Mouse (Mus musculus) heart, postnatal 4 days (tissue): ENCODE data around the gene Copg2. TPM values are rescaled to one million over a fixed set of nuclear protein-coding genes. Genes with fewer than 3 reads are reported as not detected.

Source experiments
- DNase-seq: peaks from one replicate; pipeline ENCODE4 v3.0.0; 2021
- total RNA-seq, 2 experiments: library from RNA; stranded (reverse); gene quantifications; 2 replicates each; pipeline ENCODE4 v1.2.3; 2021

Gene Copg2
- total RNA-seq: 10 to 100 TPM; 50.2 to 50.7 TPM

GRCm38 (mm10) chr6:30896195-30896985, at the start of gene Copg2:
Copg2 (minus strand) TSS chr6:30896794.
- DNase-seq: peak; percentile 98

GRCm38 (mm10) chr6:30939264-30939663, 42.7 kb upstream of the Copg2 start:
- DNase-seq: no peak

DNA sequence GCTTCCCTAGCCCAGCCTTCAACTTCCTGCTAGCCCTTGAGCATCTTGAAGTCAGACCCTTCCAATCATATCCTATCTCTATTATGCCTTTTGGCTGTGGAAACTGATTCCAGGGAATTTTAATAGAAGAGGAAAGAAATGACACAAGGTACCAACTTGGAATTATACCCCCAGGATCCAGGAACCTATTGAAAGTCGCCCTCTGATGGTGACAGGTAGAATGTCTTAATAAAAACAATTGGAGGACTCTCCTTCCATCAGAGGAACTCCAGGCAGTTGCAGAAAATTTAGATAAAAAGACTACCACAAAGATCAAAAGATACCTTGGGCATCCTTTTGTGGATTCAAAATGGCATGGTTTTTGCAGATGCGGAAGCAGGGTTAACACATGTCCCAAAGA, 26.2 kb upstream of the Copg2 start:
- DNase-seq: no peak

GRCm38 (mm10) chr6:30921826-30922225, 25.2 kb upstream of the Copg2 start:
- DNase-seq: no peak

DNA sequence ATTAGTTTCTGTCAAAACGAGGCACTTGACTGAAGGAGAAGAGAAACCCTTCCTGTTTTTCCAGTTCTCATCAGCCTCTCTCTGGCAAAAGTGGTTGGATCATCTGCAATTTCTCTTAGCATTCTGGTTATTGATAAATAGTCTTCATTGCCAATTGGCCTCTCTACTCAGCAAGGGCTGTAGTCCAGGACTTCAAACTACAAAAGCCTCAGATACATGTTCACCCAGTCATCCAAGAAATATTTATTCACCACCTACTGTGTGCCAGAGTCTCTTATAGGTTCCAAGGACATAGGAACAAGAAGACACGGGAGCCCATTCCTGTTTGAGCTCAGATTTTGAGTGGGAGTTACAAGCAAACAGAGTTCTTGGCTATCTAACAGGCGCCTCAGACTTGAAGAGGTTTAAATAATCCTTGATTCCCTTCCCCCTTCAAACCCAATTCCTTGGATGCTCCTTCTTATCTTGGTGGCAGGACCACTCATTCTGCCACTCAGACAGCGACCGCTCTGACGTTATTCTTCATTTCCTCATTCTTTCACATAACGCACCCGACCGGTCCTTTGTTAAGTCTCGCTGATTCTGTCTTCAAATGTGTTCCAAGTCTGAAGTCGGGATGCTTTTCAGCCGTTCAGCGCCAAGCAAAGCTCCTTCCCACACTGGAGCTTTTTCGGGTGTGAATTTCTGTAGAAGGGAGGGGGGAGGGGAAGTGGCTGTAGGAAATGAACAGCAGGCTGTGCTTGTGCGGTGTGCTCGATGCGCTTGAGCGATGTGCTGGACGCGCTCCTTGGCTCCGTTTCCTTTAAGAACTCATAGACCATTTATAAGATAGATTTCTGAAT, 24.5 kb upstream of the Copg2 start:
- peak; percentile 13 for DNase-seq

- no peak for DNase-seq
These were observed 18.9 kb upstream of the Copg2 start, which contains the start of gene Tsga13 for GRCm38 (mm10) chr6:30915473-30915872. Tsga13 (minus strand) TSS chr6:30915573.

DNA sequence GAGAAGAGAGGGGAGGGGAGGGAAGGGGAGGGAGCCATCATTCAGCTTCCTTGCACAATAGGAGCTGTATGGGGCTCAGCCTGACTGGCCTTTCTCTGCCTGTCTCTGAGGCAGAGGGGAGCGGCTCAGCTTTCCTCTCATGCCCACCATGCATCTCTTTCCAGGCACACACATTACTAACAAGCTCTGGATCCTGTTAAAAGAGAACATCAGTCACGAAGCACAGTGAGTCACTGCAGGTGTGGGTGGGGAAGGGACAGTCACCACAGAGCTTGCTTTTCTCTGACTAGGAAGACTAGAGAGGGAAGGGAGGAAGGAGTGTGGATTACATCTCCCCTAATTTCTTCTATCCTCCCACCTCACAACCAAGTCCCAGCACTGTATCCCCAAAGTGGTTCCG, 11.4 kb upstream of the Copg2 start:
- no peak for DNase-seq

DNA sequence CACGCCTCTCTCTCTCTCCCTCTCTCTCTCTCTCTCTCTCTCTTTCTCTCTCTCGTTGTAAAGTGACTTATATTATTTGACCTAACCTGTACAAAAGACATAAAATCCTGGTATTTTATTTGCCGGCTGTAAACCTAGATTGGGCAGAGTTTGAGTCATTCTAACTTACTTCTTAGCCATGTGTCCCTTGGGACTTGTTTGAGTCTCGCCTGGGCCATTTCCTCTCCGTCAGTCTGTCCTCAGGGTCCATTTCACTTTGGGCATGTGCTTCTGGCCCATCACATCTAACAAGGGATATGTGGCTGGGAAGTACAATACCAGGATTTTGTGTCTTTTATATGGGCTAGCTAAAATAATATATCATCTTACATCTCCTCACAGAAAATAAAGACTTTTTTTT, 8.3 kb upstream of the Copg2 start:
- no peak for DNase-seq

- DNase-seq: no peak
These were observed 7.4 kb upstream of the Copg2 start for GRCm38 (mm10) chr6:30904033-30904432.

- no peak for DNase-seq
These were observed 926 bp upstream of the Copg2 start for GRCm38 (mm10) chr6:30897520-30897919.

GRCm38 (mm10) chr6:30896986-30897327, 363 bp upstream of the Copg2 start:
- DNase-seq: no peak

- no peak for DNase-seq
These were observed 787 bp downstream of the Copg2 start for GRCm38 (mm10) chr6:30895819-30896194.

- DNase-seq: no peak
These were observed 3.5 kb downstream of the Copg2 start for GRCm38 (mm10) chr6:30893081-30893480.

DNA sequence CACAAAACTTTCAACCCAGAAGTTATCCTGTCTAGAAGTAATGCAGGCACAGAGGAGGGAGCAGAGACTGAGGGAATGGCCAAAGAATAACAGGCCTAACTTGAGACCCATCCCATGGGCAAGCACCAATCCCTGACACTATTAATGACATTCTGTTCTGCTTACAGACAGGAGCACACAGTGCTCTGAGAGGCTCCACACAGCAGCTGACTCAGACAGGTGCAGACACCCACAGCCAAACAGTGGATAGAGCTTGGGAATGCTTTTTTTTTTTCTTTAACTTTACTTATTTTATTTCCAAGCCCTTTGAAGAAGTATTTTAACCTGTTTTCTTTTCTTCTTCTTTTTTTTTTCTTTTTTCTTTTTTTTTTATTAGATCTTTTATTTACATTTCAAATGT, 4.8 kb downstream of the Copg2 start:
- DNase-seq: no peak

GRCm38 (mm10) chr6:30884856-30885255, 11.7 kb downstream of the Copg2 start:
- no peak for DNase-seq

GRCm38 (mm10) chr6:30883491-30883890, 13.1 kb downstream of the Copg2 start:
- no peak for DNase-seq

- DNase-seq: no peak
These were observed 19.9 kb downstream of the Copg2 start for GRCm38 (mm10) chr6:30876661-30877060.

DNA sequence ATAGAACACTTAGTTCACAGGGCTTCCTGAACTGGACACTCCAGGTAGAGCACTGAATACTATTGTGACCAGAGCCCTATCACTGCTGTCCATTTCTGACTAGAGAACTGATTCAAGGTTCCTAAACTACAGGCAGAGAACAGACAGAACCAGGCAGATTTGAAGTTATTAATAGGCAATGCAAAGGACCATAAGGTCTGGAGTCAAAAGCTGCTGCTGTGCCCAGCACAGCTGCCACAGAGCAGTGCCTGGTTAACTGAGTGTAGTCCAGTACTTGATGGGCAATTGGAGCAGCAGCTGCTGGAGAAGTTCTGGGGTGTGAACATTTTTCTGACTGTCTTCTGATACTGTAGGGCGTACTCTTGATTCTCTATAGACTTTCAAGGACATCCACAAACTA, 30.1 kb downstream of the Copg2 start:
- no peak for DNase-seq

- no peak for DNase-seq
These were observed 31.4 kb downstream of the Copg2 start for GRCm38 (mm10) chr6:30865031-30865678.

GRCm38 (mm10) chr6:30855956-30856355, 40.6 kb downstream of the Copg2 start:
- no peak for DNase-seq

GRCm38 (mm10) chr6:30855205-30855604, 41.4 kb downstream of the Copg2 start:
- no peak for DNase-seq

DNA sequence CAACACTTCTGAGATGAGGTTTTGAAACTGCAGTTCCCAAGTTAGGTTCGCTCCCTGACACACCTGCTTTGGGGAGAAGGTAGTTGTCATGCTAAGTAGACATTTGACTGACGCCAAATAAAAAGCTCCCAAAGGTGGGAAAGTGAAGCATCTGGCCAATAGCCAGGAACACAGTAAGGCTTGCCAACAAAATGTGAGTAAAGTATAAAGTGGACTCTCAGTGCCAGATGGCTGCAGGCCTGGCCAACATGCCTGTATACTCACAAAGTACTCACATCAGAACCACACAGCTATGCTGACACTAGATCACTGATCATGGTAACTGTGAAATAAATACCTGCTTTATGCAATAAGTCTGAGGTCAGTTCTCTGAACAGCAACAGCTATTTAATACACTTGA, 46.8 kb downstream of the Copg2 start:
- peak; percentile 44 for DNase-seq

DNA sequence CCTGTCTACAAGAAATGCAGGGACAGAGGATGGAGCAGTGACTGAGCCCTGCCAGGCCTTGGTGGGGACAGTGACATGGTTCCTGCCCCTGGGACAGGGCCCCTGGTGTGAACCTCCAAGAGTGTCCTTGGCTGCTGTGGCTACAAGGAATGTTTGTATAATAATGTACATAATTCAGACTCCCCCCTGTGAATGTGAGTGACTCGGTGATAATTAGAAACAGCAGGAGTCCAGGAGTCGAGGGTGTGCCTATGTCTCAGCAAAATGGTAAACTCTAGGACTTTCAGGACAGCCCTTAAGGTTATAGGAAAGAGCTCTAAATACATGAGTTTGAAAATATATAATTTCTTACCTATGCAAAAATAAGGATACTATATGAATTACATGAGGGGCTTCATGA, 64.4 kb downstream of the Copg2 start:
- DNase-seq: no peak
